Mouse (Mus musculus) cerebellum, adult (tissue): ENCODE measurements around the gene Slc9a9.

Source experiments
- ATAC-seq: cut with Nextera tagmentation; 2 replicates; pipeline ENCODE4 v1.9.2; 2017; ENCODE audit warnings: mild to moderate bottlenecking, moderate library complexity, mixed read lengths; ENCODE audit not compliant: insufficient number of reproducible peaks, low FRiP score, low TSS enrichment

The Slc9a9 gene

GRCm38 (mm10) chr9:95055843-95056242 lies 386.1 kb downstream of the Slc9a9 start:
- no peak for ATAC-seq

- no peak for ATAC-seq
Observed at GRCm38 (mm10) chr9:95060702-95061101, 391.0 kb downstream of the Slc9a9 start.

GRCm38 (mm10) chr9:95067037-95067436 lies 397.3 kb downstream of the Slc9a9 start:
- no peak for ATAC-seq

GRCm38 (mm10) chr9:95068466-95068865 lies 398.8 kb downstream of the Slc9a9 start:
- ATAC-seq: no peak

- no peak for ATAC-seq
Observed at GRCm38 (mm10) chr9:95070832-95071519, 401.3 kb downstream of the Slc9a9 start.

- no peak for ATAC-seq
Observed at GRCm38 (mm10) chr9:95072450-95072955, 402.8 kb downstream of the Slc9a9 start.

- no peak for ATAC-seq
Observed at GRCm38 (mm10) chr9:95073691-95074090, 404.0 kb downstream of the Slc9a9 start.

- no peak for ATAC-seq
Observed at GRCm38 (mm10) chr9:95075856-95076255, 406.1 kb downstream of the Slc9a9 start.

- ATAC-seq: no peak
Observed at GRCm38 (mm10) chr9:95077938-95078337, 408.2 kb downstream of the Slc9a9 start.

- ATAC-seq: no peak
Observed at GRCm38 (mm10) chr9:95078626-95079025, 408.9 kb downstream of the Slc9a9 start.

- no peak for ATAC-seq
Observed at GRCm38 (mm10) chr9:95079951-95080350, 410.2 kb downstream of the Slc9a9 start.

- no peak for ATAC-seq
Observed at GRCm38 (mm10) chr9:95086109-95086821, 416.6 kb downstream of the Slc9a9 start.

GRCm38 (mm10) chr9:95088221-95088620 lies 418.5 kb downstream of the Slc9a9 start:
- ATAC-seq: no peak

- no peak for ATAC-seq
Observed at GRCm38 (mm10) chr9:95089050-95089449, 419.3 kb downstream of the Slc9a9 start.

GRCm38 (mm10) chr9:95096486-95096885 lies 426.8 kb downstream of the Slc9a9 start:
- ATAC-seq: no peak

GRCm38 (mm10) chr9:95105768-95106167 lies 436.1 kb downstream of the Slc9a9 start:
- ATAC-seq: no peak

- ATAC-seq: no peak
Observed at GRCm38 (mm10) chr9:95109799-95110198, 440.1 kb downstream of the Slc9a9 start.

- no peak for ATAC-seq
Observed at GRCm38 (mm10) chr9:95110768-95111167, 441.1 kb downstream of the Slc9a9 start.

GRCm38 (mm10) chr9:95111732-95112131 lies 442.0 kb downstream of the Slc9a9 start:
- ATAC-seq: no peak

- no peak for ATAC-seq
Observed at GRCm38 (mm10) chr9:95113157-95114135, 443.7 kb downstream of the Slc9a9 start.

- ATAC-seq: no peak
Observed at GRCm38 (mm10) chr9:95120062-95120461, 450.4 kb downstream of the Slc9a9 start.
